Mouse (Mus musculus): Measurements from ENCODE around the gene Gm9945.
A peak's percentile ranks its signal among the peaks of the same experiment; 100 is the strongest.

Gene Gm9945

GRCm38 (mm10) chr11:53461727-53462126, 18.2 kb upstream of the Gm9945 start:
- DNase-seq (ENCODE audit: low read depth): no peak

GRCm38 (mm10) chr11:53463551-53464424, 16.2 kb upstream of the Gm9945 start:
- DNase-seq (ENCODE audit: low read depth): no peak

- peak; percentile 55 for DNase-seq (ENCODE audit: low read depth)
Measured at GRCm38 (mm10) chr11:53466231-53466971, 13.6 kb upstream of the Gm9945 start.

- DNase-seq (ENCODE audit: low read depth): no peak
Measured at GRCm38 (mm10) chr11:53469294-53469967, 10.5 kb upstream of the Gm9945 start.

GRCm38 (mm10) chr11:53469968-53470695, 9.8 kb upstream of the Gm9945 start, which contains the start of gene Gm9837:
TSS of gene Gm9837 (minus strand) at chr11:53470479.
- peak; percentile 89 for DNase-seq (ENCODE audit: low read depth)

GRCm38 (mm10) chr11:53472709-53473108, 7.3 kb upstream of the Gm9945 start:
- DNase-seq (ENCODE audit: low read depth): no peak

GRCm38 (mm10) chr11:53475620-53476019, 4.3 kb upstream of the Gm9945 start:
- DNase-seq (ENCODE audit: low read depth): no peak

GRCm38 (mm10) chr11:53477833-53478232, 2.1 kb upstream of the Gm9945 start:
- DNase-seq (ENCODE audit: low read depth): no peak

- DNase-seq (ENCODE audit: low read depth): no peak
Measured at GRCm38 (mm10) chr11:53478383-53479170, 1.4 kb upstream of the Gm9945 start.

GRCm38 (mm10) chr11:53479171-53479782, 689 bp upstream of the Gm9945 start:
- DNase-seq (ENCODE audit: low read depth): no peak

GRCm38 (mm10) chr11:53481088-53481730, 1.2 kb downstream of the Gm9945 start:
- DNase-seq (ENCODE audit: low read depth): no peak

GRCm38 (mm10) chr11:53483159-53483891, 3.4 kb downstream of the Gm9945 start:
- no peak for DNase-seq (ENCODE audit: low read depth)

- DNase-seq (ENCODE audit: low read depth): no peak
Measured at GRCm38 (mm10) chr11:53485719-53486118, 5.8 kb downstream of the Gm9945 start.

GRCm38 (mm10) chr11:53486351-53486750, 6.4 kb downstream of the Gm9945 start:
- no peak for DNase-seq (ENCODE audit: low read depth)

GRCm38 (mm10) chr11:53486822-53487594, 7.0 kb downstream of the Gm9945 start:
- DNase-seq (ENCODE audit: low read depth): no peak

- DNase-seq (ENCODE audit: low read depth): no peak
Measured at GRCm38 (mm10) chr11:53489007-53489406, 9.0 kb downstream of the Gm9945 start.

- no peak for DNase-seq (ENCODE audit: low read depth)
Measured at GRCm38 (mm10) chr11:53489421-53489820, 9.5 kb downstream of the Gm9945 start.

- no peak for DNase-seq (ENCODE audit: low read depth)
Measured at GRCm38 (mm10) chr11:53491954-53492401, 12.0 kb downstream of the Gm9945 start.
